Mouse (Mus musculus) forelimb bud, embryonic 11.5 days (tissue): ENCODE data around the gene Edf1.
A peak's percentile ranks its signal among the peaks of the same experiment; 100 is the strongest.

Source experiments
- DNase-seq: peaks from one replicate; pipeline ENCODE4 v3.0.0-alpha.2; 2012; ENCODE audit warnings: low read depth, low spot score

Edf1 gene

DNA sequence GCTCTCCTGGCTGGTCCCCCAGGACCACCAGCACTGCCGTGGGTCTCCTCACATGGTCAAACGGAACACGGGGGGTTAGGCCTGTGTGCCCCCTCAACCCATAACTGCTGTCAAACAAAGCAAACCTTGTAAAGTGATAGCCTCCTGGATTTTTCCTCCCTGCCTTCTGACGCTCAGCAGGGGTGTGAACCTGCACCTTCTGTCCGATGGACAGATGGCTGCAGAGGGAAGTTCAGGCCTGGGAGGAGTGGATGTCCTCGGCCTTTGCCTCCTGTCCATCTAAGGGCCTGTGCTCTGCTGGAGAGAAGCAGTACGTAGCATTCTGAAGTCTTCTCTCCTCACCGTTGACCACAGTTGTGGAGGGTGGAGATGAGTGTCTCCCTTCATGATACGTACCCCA, 4.3 kb downstream of the Edf1 start:
- no peak for DNase-seq

DNA sequence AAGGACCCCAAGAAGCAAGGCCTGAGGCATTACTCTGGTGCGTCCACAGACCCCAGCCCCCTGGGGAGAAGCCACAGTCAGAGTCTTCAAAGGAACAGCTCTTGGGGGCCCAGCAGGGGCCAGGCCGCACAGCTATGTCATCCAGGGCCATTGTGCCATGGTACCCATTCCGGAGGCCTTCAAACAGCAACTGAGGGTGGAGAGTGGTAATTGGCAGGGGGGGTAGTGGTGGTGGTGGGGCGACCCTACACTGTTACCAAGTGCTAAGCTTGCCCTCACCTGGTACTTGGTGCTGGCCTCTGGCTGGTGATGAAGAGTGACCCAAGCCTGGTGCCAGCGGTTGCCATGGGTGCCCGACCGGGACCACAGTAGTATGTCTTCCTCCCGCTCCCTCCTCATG, 8.1 kb downstream of the Edf1 start:
- DNase-seq: no peak

DNA sequence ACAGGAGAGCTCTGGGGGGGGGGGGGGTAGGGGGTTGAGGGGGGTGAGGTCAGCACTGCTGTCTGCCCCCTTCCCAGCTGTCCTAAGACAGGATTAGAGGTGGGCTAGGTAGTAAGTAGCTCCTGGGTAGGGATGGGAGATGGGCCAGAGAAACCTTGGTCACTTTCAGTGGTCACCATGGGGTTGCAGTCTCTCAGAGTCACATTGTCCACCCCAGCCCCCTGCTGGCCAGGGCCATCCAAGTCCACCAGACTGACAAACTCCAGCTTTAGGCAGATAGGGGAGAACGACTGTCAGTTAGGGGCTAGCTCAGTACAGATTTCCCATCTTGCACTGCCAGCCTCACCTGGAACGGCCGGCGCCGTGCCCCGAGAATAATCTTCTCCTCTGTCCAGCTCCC, 8.9 kb downstream of the Edf1 start:
- DNase-seq: no peak

DNA sequence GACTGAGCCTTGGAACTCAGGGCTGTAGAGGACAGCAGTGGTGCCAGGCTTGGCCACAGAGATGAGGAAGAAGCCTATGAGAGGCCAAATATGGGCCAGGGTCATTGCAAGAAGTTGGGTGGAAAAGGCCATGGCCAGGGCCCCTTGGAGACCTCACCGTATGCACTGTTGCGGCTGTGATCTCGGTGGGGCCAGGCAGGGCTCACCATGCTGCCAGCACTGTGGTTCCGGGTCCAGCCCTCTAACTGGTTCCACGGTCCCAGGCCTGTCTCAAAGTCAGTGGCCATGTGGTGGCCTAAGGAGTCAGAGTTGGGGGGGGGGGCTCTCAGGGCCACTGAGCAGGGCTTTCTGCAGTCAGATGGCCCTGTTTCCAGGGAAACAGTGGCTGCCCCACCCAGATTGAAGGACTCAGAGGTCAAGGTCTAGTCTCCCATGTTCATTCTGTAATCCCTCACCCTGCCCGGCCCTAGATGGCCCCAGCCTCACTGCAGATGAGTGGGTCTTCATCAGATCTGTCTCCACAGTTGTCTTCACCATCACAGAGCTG, 10.9 kb downstream of the Edf1 start:
- no peak for DNase-seq

DNA sequence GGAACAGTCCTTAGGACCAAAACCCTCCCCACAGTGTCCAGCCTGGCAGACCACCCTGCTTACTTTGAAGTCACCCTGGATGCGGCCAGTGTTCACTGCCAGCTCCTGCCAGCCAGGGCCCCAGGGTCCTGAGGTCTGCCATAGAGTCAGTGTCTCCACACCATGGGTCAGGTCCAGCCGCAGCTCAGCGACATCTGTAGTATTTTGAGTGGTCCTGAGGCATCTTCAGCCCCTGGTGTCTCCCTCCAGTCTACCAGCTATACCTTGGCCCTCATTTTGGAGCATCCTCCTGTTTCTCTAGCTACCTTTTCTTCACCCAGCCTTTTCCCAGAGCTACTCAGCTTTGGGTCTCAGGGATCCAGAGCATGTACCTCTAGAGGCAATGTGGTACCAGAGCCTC, 11.7 kb downstream of the Edf1 start:
- no peak for DNase-seq

DNA sequence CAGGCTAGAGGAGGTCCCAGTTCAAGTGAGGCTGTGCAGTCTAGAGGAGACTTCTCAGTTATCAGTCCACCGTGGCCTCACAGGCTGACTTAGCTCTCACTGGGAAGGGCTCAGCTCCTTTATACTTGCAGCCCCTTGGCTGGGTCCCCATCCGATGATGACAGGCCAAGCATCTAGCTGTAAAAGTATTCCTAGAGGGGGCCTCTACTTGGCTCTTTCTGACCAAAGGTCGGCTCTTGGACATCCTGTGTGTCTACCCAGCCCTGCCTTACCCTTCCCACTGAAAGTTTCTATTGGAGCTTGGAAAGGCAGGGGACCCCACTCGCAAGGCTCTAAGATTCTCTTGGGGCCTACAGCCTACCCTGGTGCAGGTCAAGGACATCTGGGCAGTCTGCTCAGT, 13.6 kb downstream of the Edf1 start:
- no peak for DNase-seq

DNA sequence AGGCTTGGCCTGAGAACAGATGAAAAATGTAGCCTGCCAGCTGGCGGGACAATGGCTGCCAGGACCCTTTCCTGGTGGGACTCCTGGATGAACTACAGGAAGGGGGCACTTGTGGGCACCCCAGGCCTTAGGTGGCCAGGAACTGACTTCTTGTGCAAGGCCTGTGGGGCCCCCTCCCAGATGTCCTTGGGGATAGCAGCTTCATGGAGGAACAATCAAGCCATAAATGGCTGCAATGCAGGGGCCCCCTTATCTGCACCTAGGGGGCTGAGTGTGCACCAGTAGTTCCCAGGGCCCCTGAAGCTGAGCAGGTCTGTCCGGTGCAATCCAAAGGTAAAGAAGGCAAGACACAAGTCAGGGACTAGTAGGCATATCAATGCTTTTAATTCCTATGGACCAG, 15.4 kb downstream of the Edf1 start:
- DNase-seq: no peak

DNA sequence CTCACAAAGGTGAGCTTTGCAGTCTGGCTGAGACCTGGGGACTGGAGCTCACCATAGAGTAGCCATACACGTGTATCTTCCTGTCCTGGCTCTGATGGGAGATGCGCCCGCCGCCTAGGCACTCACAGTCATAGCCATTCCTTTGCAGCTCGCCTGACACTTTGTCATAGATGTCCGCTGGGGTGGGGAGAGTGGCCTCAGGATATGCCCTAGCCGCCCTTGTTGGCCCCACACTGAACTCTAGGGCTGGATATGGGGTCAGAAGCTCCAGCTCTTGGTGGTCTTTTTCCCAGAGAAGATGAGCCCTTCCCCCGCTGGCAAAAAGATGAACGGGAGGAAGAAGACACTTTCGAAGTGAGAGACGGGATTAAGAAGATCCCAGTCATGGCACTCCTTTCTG, 16.5 kb downstream of the Edf1 start:
- DNase-seq: no peak

DNA sequence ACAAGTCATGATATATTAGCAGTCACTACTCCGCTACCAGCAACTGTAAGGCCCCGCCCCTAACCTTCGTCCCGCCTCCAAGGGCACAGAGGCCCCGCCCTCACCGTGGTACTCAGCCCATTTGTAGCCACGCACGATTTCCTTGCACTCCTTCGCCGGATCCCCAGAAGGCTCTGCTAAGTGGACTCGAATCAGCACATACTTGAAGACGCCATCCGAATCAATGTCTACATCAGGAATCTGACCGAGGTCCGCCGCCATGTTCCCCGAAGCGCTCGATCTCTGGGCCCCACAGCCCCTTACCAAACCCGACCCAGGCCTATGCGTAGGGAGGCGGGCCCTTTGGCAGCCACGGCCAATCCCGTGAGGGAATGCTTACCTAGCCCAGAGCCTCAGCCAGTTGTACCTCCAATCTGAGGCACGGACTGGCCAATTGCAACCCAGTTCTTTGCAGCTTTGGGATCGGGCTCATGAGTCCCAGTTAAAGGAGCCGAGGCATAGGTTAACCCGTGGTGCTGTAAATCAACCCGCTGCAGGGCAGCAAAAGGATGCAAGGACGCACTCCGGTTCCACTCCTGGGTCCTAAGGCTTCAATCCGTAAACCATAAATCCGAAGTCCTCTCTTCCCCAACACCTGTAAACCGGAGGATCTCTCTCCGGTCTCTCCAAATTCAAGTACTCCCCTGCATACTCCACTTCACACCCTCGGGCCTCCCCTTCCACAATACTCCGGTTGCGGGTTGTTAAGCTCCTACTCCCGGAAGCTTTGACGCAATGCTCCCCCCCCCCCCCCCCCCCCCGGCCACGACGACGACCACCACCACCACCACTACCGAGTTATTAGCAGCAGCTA, 17.2 kb downstream of the Edf1 start, which contains the start of the genes Mamdc4 and Phpt1:
Mamdc4 (minus strand) TSS at position 267 of the 853 bp plus-strand sequence.
Phpt1 (minus strand) TSS at position 646 of the 853 bp plus-strand sequence.
- DNase-seq: peak; percentile 97

DNA sequence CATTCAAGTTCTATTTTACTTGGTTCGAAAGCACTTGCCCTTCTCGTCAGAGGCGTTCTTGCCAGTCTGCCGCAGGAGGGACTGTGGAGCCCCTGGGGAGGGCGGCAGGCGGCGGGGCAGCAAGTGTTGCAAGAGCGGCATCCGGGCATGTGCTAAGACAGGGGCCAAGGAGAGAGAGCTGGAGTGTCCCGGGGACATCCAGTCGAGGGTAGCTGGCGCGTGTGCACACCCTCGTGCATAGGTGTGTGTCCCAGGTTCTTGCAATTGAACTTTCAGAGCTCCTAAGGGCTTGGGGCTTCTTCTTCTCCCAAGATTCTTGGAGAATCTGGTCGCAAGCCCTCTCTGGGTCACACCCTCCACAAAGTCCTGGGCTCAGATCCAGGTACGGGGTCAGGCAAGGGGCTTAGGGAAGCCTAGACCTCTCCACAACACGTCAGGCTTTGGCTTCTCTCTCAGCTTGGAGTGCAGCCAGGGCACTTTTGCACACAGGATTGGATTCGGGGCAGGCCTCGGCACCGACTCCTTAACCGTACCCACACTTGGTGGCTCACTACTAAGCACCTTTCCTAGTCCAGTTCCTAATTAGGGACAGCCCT, 17.9 kb downstream of the Edf1 start:
- DNase-seq: no peak

DNA sequence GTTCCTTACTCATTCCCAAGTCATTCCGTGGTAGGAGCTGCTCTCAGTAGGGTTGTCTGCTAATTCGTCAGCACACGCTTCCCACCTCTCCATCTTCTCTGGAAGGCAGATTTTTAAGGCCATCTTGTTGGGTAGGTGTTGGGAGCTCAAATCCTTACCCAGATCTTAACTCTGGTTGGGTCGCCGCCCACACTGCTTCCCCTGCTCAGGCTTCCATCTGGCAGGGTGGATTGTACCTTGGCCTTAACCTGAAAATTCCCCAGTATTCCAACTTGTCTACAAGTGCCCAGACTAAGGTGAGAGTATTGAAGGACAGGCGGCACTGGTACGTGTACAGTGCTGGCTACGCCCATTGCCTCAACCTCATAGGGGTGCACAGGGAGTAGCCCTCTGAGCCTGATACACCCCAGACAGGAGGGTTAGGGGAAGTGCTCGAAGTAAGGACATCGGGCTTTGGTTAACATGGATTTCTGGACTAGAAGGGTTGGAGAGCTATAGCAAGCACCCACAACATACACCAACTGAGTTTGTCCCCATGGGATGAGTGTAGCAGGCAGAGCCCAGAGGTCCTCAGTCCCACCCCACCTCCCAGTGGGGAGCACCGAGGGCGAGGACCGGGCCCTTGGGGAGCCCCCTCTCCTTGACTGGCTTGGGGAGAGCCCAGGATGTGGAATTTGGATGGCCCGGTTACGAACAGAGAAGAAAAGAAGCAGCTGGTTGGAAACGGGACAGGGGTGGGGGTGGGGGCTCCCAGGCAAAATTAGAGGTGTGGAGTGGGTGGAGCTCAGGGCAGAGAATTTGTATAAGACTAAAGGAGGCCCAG, 18.6 kb downstream of the Edf1 start:
- no peak for DNase-seq

DNA sequence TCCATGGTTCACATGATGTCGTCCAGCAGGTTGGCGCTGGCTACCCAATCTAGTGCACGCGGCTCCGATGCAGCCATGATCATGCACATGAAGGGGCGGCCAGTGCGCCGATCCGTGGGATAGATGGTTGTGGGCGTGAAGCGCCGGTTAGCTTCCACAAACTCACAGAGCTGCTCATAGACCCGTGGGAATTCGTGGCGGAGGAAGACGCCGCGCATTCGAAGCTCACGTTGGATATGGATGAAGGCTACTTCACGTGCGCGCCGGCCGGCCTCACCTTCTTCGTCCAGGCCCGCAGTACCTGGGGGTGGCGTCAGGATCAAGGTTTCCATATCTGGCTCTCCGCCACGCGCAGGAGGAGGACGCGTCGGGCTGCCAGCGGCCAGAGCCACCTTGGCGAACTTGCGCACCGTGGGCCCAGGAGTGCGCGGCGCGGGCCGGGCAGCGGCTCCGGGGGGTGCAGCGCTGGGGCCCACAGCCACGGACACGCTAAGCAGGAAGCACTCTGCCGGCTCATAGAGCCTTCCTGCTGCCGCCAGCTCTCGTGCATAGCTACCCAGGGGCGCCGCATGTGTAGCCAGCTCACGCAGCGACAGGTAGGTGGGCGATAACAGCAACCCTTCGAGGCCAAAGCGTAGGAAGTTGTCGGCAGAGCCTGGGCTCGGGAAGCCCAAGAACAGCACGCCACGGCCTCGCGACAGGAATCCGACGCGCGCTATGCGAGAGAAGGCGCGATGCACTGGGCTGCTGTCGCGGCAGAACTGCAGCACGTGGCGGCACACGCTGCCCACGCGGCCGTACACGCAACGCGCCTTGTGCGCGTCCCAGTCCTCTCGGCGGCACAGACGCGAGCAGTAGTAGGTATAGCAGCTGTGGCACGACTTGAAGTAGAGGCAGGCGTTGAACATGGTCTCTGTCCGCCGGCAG, 19.6 kb downstream of the Edf1 start:
- no peak for DNase-seq

DNA sequence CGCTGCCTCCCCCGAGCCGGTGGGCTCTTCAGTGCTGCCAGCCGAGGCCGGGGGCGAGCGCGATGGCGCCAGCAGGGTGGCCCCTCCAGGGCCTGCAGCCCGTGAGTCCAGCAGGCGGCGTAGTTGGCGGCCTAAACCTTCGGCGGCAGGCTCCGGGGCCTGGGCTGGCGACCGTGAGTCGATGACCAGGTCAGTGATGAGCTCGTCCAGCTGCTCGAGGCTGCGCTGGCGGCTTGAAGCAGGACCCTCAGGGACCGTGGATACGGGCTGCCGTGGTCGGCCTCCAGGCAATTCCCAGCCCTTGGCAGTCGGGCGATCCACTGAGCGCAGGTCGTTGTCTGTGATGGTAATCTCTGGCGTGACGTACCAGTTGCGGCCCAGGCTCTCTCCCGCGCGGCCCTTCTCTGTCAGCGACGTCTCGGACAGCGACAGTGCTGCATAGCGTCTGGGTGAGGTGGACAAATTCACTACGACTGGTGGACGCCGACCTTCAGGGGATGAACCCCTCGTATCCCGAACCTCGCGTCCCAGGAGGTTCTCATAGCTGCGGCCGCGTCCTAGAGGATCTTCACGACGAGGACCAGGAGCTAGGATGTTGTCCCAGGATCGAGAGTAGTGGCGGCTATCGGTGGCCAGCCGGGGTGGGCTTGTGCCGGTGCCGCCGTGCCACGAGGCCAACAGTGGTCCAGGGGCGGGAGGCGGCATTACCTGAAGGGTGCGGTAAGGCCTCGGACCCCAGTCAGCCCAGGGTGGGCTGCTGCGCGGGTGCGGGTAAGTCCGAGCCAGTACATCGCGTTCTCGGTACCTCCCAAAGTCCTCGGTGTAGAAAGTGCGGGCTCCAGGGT, 20.5 kb downstream of the Edf1 start:
- DNase-seq: no peak

DNA sequence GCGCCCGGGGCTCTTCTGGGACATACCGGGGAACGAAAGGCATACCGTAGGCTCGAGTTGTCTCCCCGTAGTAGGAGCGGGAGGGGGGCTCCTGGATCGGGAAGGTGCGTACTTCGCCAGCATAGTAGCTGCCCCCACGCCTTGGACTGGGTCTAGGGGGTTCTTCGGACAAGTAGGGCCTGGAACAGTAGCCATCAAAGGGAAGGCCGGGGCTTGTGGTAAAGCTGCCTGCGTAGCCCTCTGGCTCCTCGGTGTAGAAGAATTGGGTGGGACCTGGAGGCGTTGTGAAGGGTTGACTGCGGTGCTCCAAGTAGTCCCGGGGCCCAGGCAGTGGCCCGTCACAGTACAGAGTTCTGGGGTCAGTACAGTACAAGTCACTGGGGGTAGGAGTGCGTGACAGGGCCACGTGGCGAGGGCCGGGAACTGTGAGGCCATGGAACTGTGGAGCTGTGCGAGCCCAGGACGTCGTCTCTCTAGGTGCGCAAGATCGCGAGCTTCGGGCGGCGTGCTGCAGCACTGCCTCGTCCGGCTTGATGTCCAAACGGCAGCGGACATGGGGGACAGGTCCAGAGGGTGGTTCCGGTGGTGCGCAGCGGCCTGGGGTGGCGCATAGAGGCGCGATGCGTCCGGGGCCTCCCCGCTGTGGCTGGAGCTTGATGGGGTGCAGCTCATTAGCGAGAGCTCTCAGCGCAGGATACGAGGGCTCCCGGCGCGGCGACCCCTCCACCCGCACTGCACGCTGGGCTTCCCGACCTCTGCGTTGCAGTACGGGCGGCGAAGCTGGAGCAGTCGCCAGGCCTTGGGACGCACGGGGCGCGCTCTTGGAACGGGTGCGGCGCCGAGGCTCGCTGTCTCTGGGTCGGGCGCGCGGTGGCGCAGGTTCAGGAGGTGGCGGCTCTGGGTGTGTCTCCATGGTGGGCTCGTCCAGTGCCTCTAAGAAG, 21.4 kb downstream of the Edf1 start:
- DNase-seq: no peak

DNA sequence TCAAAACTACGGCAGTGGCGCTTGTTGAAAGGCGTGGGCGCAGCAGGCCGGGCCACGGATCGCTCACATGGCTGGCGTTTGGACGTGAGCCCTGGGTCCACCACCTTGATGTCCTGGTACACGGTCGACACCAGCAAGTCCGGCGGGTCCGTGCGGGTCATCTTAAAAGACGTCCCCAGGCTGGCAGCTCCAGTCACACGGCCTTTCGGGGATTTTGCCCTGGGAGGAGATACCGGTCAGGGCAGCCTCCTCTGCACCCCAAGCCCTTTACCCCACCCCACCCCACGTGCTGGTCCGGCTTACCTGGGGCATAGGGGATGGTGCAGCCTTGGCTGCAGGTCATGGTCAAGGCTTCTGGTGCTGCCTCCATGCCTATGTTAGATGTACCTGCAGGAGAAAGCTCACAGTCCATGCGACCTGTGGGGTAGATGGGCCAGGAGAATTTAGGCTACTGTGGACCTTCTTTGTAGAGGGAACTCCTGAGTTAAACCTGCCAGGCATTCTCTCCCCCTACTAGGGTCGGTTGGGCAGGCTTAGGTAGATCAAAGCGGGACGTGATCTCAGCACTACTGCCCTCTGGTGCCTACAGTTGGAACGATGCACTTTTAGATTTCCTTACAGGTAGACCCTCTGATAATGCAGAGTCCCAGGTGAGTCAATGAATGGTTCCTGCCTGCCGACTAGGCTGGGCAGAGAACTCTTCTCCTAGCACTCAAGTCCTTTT, 22.3 kb downstream of the Edf1 start:
- peak; percentile 62 for DNase-seq

DNA sequence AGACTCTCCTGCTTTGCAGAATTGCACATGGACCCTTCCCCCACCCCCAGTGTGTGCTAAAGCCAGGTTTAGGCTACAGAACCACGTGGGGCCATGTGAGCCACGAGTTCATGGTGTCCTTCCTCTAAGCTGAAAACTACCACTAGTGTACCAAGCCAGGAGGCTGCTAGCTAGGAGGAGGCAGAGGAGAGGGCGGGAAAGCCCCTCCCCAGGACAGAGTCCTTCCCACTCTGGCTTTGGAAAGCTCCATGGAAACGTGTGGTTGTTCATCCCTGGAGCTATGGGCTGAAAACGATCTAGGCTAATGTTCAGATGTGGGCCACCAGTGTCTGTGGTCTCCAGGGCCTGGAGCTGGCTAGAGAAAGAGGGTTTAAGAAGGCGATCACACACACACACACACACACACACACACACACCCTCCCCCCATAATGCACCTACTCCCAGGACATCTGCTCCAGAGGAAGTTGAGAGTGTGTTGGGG, 23.0 kb downstream of the Edf1 start:
- DNase-seq: no peak

DNA sequence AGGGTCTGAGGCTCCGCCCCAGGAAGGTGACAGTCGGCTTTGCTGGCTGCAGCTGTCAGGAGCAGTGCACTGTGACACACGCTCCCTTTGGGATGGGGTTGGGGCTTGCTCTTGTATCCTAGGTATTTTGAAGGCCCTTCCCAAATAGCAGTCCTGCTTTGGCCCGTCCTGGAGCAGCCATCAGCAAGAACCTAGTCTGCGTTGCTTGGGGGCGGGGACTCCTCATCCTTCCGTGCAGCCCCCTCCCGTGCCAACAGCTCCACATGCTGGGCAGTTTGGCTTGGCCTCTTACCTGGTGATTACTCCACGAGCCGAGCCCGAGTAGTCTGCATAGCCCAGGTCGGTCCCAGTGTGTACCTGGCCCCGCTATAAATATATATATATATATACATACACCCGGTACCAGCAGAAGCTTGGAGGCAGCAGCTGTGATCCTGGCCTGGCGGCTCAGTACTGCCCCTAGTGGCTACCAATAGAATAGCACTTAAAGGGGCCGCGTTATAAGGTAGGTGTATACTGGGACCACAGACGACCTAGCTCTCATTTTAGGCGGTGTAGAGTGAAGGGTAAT, 23.7 kb downstream of the Edf1 start, which contains the start of gene Ajm1:
Ajm1 (minus strand) TSS at position 464 of the 571 bp plus-strand sequence.
- peak; percentile 81 for DNase-seq

DNA sequence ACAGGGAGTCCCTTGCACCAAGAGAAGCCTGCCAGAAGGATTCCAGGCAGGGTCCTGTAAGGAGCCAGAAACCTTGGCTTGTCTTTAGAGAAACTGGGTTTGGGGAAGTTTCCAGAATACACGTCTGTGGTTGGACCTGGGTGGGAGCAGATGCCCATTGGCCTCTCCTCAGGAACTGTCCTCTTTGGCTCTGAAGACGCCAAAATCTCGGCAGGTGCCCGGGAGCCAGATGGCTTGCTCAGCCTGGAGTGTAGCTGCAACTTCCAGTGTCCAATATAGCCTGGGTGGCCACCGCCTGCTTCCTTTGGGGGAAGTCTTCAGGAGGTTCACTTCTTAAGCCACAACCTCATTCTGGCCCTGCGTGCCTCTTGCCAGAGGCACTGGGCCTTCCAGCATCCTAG, 24.3 kb downstream of the Edf1 start:
- DNase-seq: no peak
